19 mouse cellular contexts compared by ENCODE assay signal in genomic region chr1:170505107-170505506, GRCm38 (mm10).
A peak's percentile ranks its signal among the peaks of the same experiment; 100 is the strongest.
DNase-seq lines count a peak whose midpoint lies in the region; ATAC-seq and TF ChIP-seq lines count a peak whose summit lies in the region.
"Had no signal": no experiment of that assay in that cellular context is flagged by ENCODE, and none has a peak within 500 bp of the region (broad histone marks: within the 10 kb centered on the region; RNA-seq: fewer than 3 reads in every experiment).

No protein-coding gene starts in this region.

- H3K9me3 ChIP-seq in heart, embryonic 12.5 days (replicated peaks): no peaks in the 10 kb centered on the region
- H3K9me3 ChIP-seq: embryonic facial prominence, embryonic 15.5 days; forebrain, embryonic 10.5 days; hindbrain, embryonic 15.5 days had no signal

- 30% methylated on average over 3 of the region's 3 CpGs for WGBS in heart, embryonic 12.5 days

- H3K4me3 ChIP-seq in heart, embryonic 12.5 days: no peak overlapping the region
- H3K4me3 ChIP-seq in layer of hippocampus, adult 2 months: no peak overlapping the region
- H3K4me3 ChIP-seq: embryonic facial prominence, embryonic 15.5 days; erythroblast, embryonic 14.5 days; forebrain, embryonic 10.5 days; hindbrain, embryonic 15.5 days had no signal

- no peaks in the 10 kb centered on the region for H3K36me3 ChIP-seq in heart, embryonic 12.5 days
- H3K36me3 ChIP-seq: embryonic facial prominence, embryonic 15.5 days; forebrain, embryonic 10.5 days; hindbrain, embryonic 15.5 days had no signal

- no peak for DNase-seq in heart, postnatal 10 days
- no peak for DNase-seq in layer of hippocampus, adult 2 months (ENCODE audit: low spot score in 2 of 2)
- DNase-seq in layer of hippocampus, postnatal 36 days: no peak
- peak; percentile 38 for DNase-seq in skeletal muscle tissue, adult 2 months (ENCODE audit: low read depth, low spot score)
- DNase-seq in adrenal gland, postnatal 4 days (ENCODE audit: low spot score in 2 of 2): no peak
- DNase-seq: adrenal gland, postnatal 10 days; cerebellum, adult 11-12 months; cerebellum, adult 9-10 months; embryo, embryonic 11 days; gastrocnemius, postnatal 36 days; kidney, adult 2 months had no signal

- H3K9ac ChIP-seq in heart, embryonic 12.5 days: no peak overlapping the region
- H3K9ac ChIP-seq: embryonic facial prominence, embryonic 15.5 days; hindbrain, embryonic 15.5 days had no signal

- intact Hi-C loops in heart, postnatal 10 days (cut with DNase I): no loop called here

- H3K27me3 ChIP-seq in heart, embryonic 12.5 days (replicated peaks): no peaks in the 10 kb centered on the region
- H3K27me3 ChIP-seq: embryonic facial prominence, embryonic 15.5 days; hindbrain, embryonic 15.5 days had no signal

- peaks cover 64% of the 10 kb centered on the region for H3K4me1 ChIP-seq in heart, embryonic 12.5 days (replicated peaks)

- no peak overlapping the region for H3K4me2 ChIP-seq in heart, embryonic 12.5 days
- H3K4me2 ChIP-seq: embryonic facial prominence, embryonic 15.5 days; hindbrain, embryonic 15.5 days had no signal

- TF ChIP-seq CTCF in layer of hippocampus, adult 2 months (conservative IDR thresholded peaks at IDR 0.05): no peak

- peak overlapping the region; percentile 39 for H3K27ac ChIP-seq in heart, embryonic 12.5 days (ENCODE audit: poor library complexity, severe bottlenecking)
- H3K27ac ChIP-seq in layer of hippocampus, adult 2 months: peak overlapping the region; percentile 6; the same call in 1 of the 2 replicates
- H3K27ac ChIP-seq: embryonic facial prominence, embryonic 15.5 days; forebrain, embryonic 10.5 days; hindbrain, embryonic 15.5 days had no signal

- ATAC-seq in heart, embryonic 12.5 days (ENCODE audit: insufficient number of reproducible peaks, low FRiP score): no peak
- ATAC-seq in common myeloid progenitor, adult 5-6 weeks (replicated peaks; ENCODE audit: low read depth, poor library complexity, severe bottlenecking): peak; percentile 51
- ATAC-seq: forebrain, embryonic 14.5 days; intestine, embryonic 16.5 days had no signal
